Mouse (Mus musculus) gastrocnemius, postnatal 25 days (tissue): ENCODE results near the gene Sdhd. TPM values are rescaled to one million over a fixed set of nuclear protein-coding genes. Genes with fewer than 3 reads are reported as not detected.

Experiments
- total RNA-seq, 2 experiments: library from RNA; stranded (reverse); gene quantifications; 1 replicate in 1 of 2; 2 replicates in 1 of 2; pipeline ENCODE4 v1.2.3; 2021

Gene Sdhd
- total RNA-seq, 2 experiments from 2014 or later, result 338 to 360 TPM

Other genes starting within 250 kb of the Sdhd start
- gene Plet1, start 109.3 kb downstream of the Sdhd start, total RNA-seq, result not detected
- 10 to 100 TPM in 1 of 2 experiments, 1 to 10 TPM in 1; 8.5 to 11.2 TPM for gene Pts, start 75.1 kb downstream of the Sdhd start, total RNA-seq
- gene Il18, start 49.0 kb downstream of the Sdhd start, total RNA-seq, result under 1 TPM; 0.43 to 0.75 TPM
- gene Bco2, start 48.6 kb downstream of the Sdhd start, total RNA-seq, result under 1 TPM; 0.28 to 0.40 TPM
- not detected for gene Tex12, start 42.5 kb downstream of the Sdhd start, total RNA-seq
- 100 to 1,000 TPM; 182 to 200 TPM for gene Timm8b, start 98 bp upstream of the Sdhd start, total RNA-seq
- under 1 TPM; 0.20 to 0.43 TPM for gene Pih1d2, start 13.5 kb upstream of the Sdhd start, total RNA-seq
- gene Nkapd1, start 13.7 kb upstream of the Sdhd start, total RNA-seq, result 10 to 100 TPM in 1 of 2 experiments, 1 to 10 TPM in 1; 7.7 to 10.4 TPM
- gene Dlat, start 56.0 kb upstream of the Sdhd start, total RNA-seq, result 100 to 1,000 TPM; 228 to 279 TPM
- gene Dixdc1, start 135.7 kb upstream of the Sdhd start, total RNA-seq, result 1 to 10 TPM; 2.4 to 4.0 TPM
- gene 2310030G06Rik, start 142.7 kb upstream of the Sdhd start, total RNA-seq, result 1 to 10 TPM; 1.5 to 6.5 TPM
- gene Cryab, start 147.5 kb upstream of the Sdhd start, total RNA-seq, result 1,000 to 10,000 TPM; 1,104 to 3,330 TPM
- gene Hspb2, start 148.5 kb upstream of the Sdhd start, total RNA-seq, result 100 to 1,000 TPM; 106 to 134 TPM
- gene Fdxacb1, start 164.4 kb upstream of the Sdhd start, total RNA-seq, result 1 to 10 TPM; 3.7 to 3.9 TPM
- gene Alg9, start 171.2 kb upstream of the Sdhd start, total RNA-seq, result 10 to 100 TPM in 1 of 2 experiments, 1 to 10 TPM in 1; 9.0 to 10.5 TPM
- gene 1110032A03Rik, start 171.7 kb upstream of the Sdhd start, total RNA-seq, result 10 to 100 TPM in 1 of 2 experiments, 1 to 10 TPM in 1; 9.0 to 10.7 TPM
- 1 to 10 TPM; 5.0 to 7.9 TPM for gene Ppp2r1b, start 241.5 kb upstream of the Sdhd start, total RNA-seq